Comparison of ENCODE assay signal across 8 mouse cellular contexts in genomic region chr7:4898851-4899648, GRCm38 (mm10). TPM values are rescaled to one million over a fixed set of nuclear protein-coding genes. Genes with fewer than 3 reads are reported as not detected.
A peak's percentile ranks its signal among the peaks of the same experiment; 100 is the strongest.
DNase-seq lines count a peak whose midpoint lies in the region; ATAC-seq and TF ChIP-seq lines count a peak whose summit lies in the region.

No protein-coding gene starts in this region.

- peak overlapping the region; percentile 68 for H3K4me3 ChIP-seq in gastrocnemius, adult 2 months
- H3K4me3 ChIP-seq in forebrain, embryonic 16.5 days (replicated peaks; ENCODE audit: low read length), result peak overlapping the region; percentile 37
- H3K4me3 ChIP-seq in liver, embryonic 16.5 days (ENCODE audit: low read depth, low read length), result peak overlapping the region; percentile 33

- H3K27me3 ChIP-seq in forebrain, embryonic 16.5 days (replicated peaks; ENCODE audit: control insufficient read depth, insufficient read depth, low read length), result no peaks in the 10 kb centered on the region
- H3K27me3 ChIP-seq in liver, embryonic 16.5 days (ENCODE audit: control insufficient read depth, insufficient read depth, low read depth, low read length), result no peaks in the 10 kb centered on the region

- H3K4me1 ChIP-seq in forebrain, embryonic 16.5 days (replicated peaks; ENCODE audit: control insufficient read depth, insufficient read depth, low read length), result peaks cover 10% of the 10 kb centered on the region
- peaks cover 12% of the 10 kb centered on the region for H3K4me1 ChIP-seq in liver, embryonic 16.5 days (ENCODE audit: control insufficient read depth, low read depth, low read length)

- intact Hi-C loops in gastrocnemius, adult 2 months (cut with DNase I), result no loop called here
- intact Hi-C loops in left cerebral cortex, postnatal 25 days (cut with DNase I), result no loop called here

- ATAC-seq in forebrain, embryonic 16.5 days, result peak; percentile 51
- ATAC-seq in liver, embryonic 16.5 days (ENCODE audit: low read depth), result no peak
- no peak for ATAC-seq in inflammation-experienced regulatory T-cells, adult 6 months

- peak overlapping the region; percentile 77 for H3K27ac ChIP-seq in gastrocnemius, adult 2 months
- no peak overlapping the region; the same call in 1 of the 2 replicates for H3K27ac ChIP-seq in forebrain, embryonic 16.5 days (ENCODE audit: low read length)
- H3K27ac ChIP-seq in liver, embryonic 16.5 days (ENCODE audit: low read length), result no peak overlapping the region

- peak overlapping the region; percentile 57 for H3K4me2 ChIP-seq in forebrain, embryonic 16.5 days (ENCODE audit: low read length)
- peak overlapping the region; percentile 62 for H3K4me2 ChIP-seq in liver, embryonic 16.5 days (ENCODE audit: low read depth, low read length)

- no peaks in the 10 kb centered on the region for H3K9me3 ChIP-seq in forebrain, embryonic 16.5 days (ENCODE audit: control insufficient read depth, low read length)
- 0 out of 2 replicates have a peak, but pooled peaks cover 2% of the 10 kb centered on the region for H3K9me3 ChIP-seq in liver, embryonic 16.5 days (replicated peaks; ENCODE audit: control insufficient read depth, low read length)

- TF ChIP-seq CTCF in gastrocnemius, adult 2 months (IDR thresholded peaks at IDR 0.05), result no peak

- H3K9ac ChIP-seq in forebrain, embryonic 16.5 days (replicated peaks; ENCODE audit: low read depth, low read length), result peak overlapping the region; percentile 20
- peak overlapping the region; percentile 10; the same call in 1 of the 2 replicates for H3K9ac ChIP-seq in liver, embryonic 16.5 days (ENCODE audit: low read depth, low read length)

- H3K36me3 ChIP-seq in forebrain, embryonic 16.5 days (ENCODE audit: control insufficient read depth, insufficient read depth), result no peaks in the 10 kb centered on the region
- no peaks in the 10 kb centered on the region for H3K36me3 ChIP-seq in liver, embryonic 16.5 days (ENCODE audit: control insufficient read depth, insufficient read depth)

- WGBS in forebrain, embryonic 16.5 days, result 24% methylated on average over 16 of the region's 18 CpGs
- 29% methylated on average over 15 of the region's 18 CpGs for WGBS in liver, embryonic 16.5 days (ENCODE audit: insufficient replicate concordance)

- DNase-seq in gastrocnemius, adult 2 months, result no peak
- no peak for DNase-seq in gastrocnemius, adult 18-20 months (ENCODE audit: low spot score)
- DNase-seq in brain, adult 2 months (ENCODE audit: low read depth, low spot score), result peak; percentile 47
- no peak for DNase-seq in embryo, embryonic 9.5 days (ENCODE audit: extremely low spot score)
- DNase-seq in left cerebral cortex, postnatal 25 days (ENCODE audit: low spot score in 2 of 2), result no peak

RNA-seq across cellular contexts. Expression of gene Gm36210, which starts 7.3 kb away (rescaled TPM):
- under 1 TPM; 0.17 to 0.38 TPM for total RNA-seq in gastrocnemius, adult 2 months (2021)
- under 1 TPM; 0.18 to 0.64 TPM for total RNA-seq in gastrocnemius, adult 18-20 months (2021)
- polyA plus RNA-seq in forebrain, embryonic 16.5 days (2015; fragmentation: Nextera tagmentation; extraction: Ambion mirVana), result 0.25 and 0.60 TPM in 2 replicates
- polyA plus RNA-seq in liver, embryonic 16.5 days (2015; fragmentation: Nextera tagmentation; extraction: Ambion mirVana), result not detected in 2 replicates
- not detected for polyA plus RNA-seq in inflammation-experienced regulatory T-cells, adult 6 months (2017; shearing (Covaris generic))
- under 1 TPM in 1 of 2 experiments, not detected in 1; 0.25 TPM for total RNA-seq in left cerebral cortex, postnatal 25 days (2021)

RNA-seq across cellular contexts. Expression of gene Zfp628, which starts 16.0 kb away (rescaled TPM):
- total RNA-seq in gastrocnemius, adult 2 months (2021), result 10 to 100 TPM in 1 of 2 experiments, 1 to 10 TPM in 1; 8.5 to 10.7 TPM
- total RNA-seq in gastrocnemius, adult 18-20 months (2021), result 1 to 10 TPM; 8.7 to 8.9 TPM
- polyA plus RNA-seq in forebrain, embryonic 16.5 days (2015; fragmentation: Nextera tagmentation; extraction: Ambion mirVana), result 3.4 and 3.9 TPM in 2 replicates
- polyA plus RNA-seq in liver, embryonic 16.5 days (2015; fragmentation: Nextera tagmentation; extraction: Ambion mirVana), result 1.4 and 1.9 TPM in 2 replicates
- 1 to 10 TPM in 2 of 3 experiments, under 1 TPM in 1; 0.93 to 1.8 (median 1.6) TPM for polyA plus RNA-seq in inflammation-experienced regulatory T-cells, adult 6 months (2017; shearing (Covaris generic))
- 10 to 100 TPM; 14.3 to 14.6 TPM for total RNA-seq in left cerebral cortex, postnatal 25 days (2021)

RNA-seq across cellular contexts. Expression of gene Isoc2a, which starts 22.1 kb away (rescaled TPM):
- 10 to 100 TPM; 26.4 to 33.5 TPM for total RNA-seq in gastrocnemius, adult 2 months (2021)
- total RNA-seq in gastrocnemius, adult 18-20 months (2021), result 10 to 100 TPM; 26.9 to 32.6 TPM
- 0.52 and 0.92 TPM in 2 replicates for polyA plus RNA-seq in forebrain, embryonic 16.5 days (2015; fragmentation: Nextera tagmentation; extraction: Ambion mirVana)
- 0.49 and 0.89 TPM in 2 replicates for polyA plus RNA-seq in liver, embryonic 16.5 days (2015; fragmentation: Nextera tagmentation; extraction: Ambion mirVana)
- under 1 TPM; 0.58 to 0.92 (median 0.70) TPM for polyA plus RNA-seq in inflammation-experienced regulatory T-cells, adult 6 months (2017; shearing (Covaris generic))
- total RNA-seq in left cerebral cortex, postnatal 25 days (2021), result 10 to 100 TPM; 10.4 to 11.0 TPM

RNA-seq across cellular contexts. Expression of gene Nat14, which starts 22.8 kb away (rescaled TPM):
- total RNA-seq in gastrocnemius, adult 2 months (2021), result 1 to 10 TPM; 2.7 to 5.9 TPM
- total RNA-seq in gastrocnemius, adult 18-20 months (2021), result 1 to 10 TPM; 3.2 to 4.6 TPM
- 32.0 and 38.3 TPM in 2 replicates for polyA plus RNA-seq in forebrain, embryonic 16.5 days (2015; fragmentation: Nextera tagmentation; extraction: Ambion mirVana)
- polyA plus RNA-seq in liver, embryonic 16.5 days (2015; fragmentation: Nextera tagmentation; extraction: Ambion mirVana), result 0.25 and 0.37 TPM in 2 replicates
- under 1 TPM in 2 of 3 experiments, not detected in 1; 0.34 to 0.44 TPM for polyA plus RNA-seq in inflammation-experienced regulatory T-cells, adult 6 months (2017; shearing (Covaris generic))
- 100 to 1,000 TPM in 1 of 2 experiments, 10 to 100 TPM in 1; 94.4 to 103 TPM for total RNA-seq in left cerebral cortex, postnatal 25 days (2021)

RNA-seq across cellular contexts. Expression of gene Ssc5d, which starts 26.5 kb away (rescaled TPM):
- total RNA-seq in gastrocnemius, adult 2 months (2021), result 1 to 10 TPM; 4.3 to 8.7 TPM
- 1 to 10 TPM; 3.9 to 4.7 TPM for total RNA-seq in gastrocnemius, adult 18-20 months (2021)
- polyA plus RNA-seq in forebrain, embryonic 16.5 days (2015; fragmentation: Nextera tagmentation; extraction: Ambion mirVana), result 0.34 and 0.39 TPM in 2 replicates
- 0.08 and 0.20 TPM in 2 replicates for polyA plus RNA-seq in liver, embryonic 16.5 days (2015; fragmentation: Nextera tagmentation; extraction: Ambion mirVana)
- polyA plus RNA-seq in inflammation-experienced regulatory T-cells, adult 6 months (2017; shearing (Covaris generic)), result not detected
- total RNA-seq in left cerebral cortex, postnatal 25 days (2021), result 1 to 10 TPM; 2.3 to 2.4 TPM
